Mouse (Mus musculus) mouse trophoblast stem cell (cell line): ENCODE measurements around the gene Tubb5.

Experiments
- in situ Hi-C, 2 experiments: fragments of 300-500 bp; cut with MseI, MboI; formaldehyde crosslinking; loops; 2 replicates in 1 of 2; 3 replicates in 1 of 2; pipeline ENCODE4 v1.15.1; 2025

Gene Tubb5

GRCm38 (mm10) chr17:35803858-35804399 is 34.2 kb downstream of the Tubb5 start:
- in situ Hi-C loops: no loop called here

- in situ Hi-C loops: no loop called here
Measured at GRCm38 (mm10) chr17:35803020-35803419, 35.1 kb downstream of the Tubb5 start.

DNA sequence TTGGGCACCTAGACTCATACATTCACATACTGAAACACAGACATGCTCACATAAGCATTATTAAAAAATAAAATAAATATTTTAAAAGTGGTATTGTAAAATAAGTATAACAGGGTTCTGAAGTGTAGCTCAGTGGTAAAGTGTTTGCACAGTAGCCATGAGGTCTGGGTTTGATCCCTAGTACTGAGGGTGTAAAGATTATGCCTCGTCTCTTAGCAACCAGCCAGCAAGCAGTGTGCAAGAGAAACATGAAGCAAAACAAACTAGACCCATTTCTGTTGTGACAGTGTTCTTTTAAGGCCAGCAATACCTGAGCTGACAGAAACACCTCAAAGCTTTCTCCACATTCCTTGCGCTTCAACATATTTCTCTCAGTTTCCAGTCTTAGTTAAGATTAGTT is 37.2 kb downstream of the Tubb5 start:
- in situ Hi-C loops: no loop called here

DNA sequence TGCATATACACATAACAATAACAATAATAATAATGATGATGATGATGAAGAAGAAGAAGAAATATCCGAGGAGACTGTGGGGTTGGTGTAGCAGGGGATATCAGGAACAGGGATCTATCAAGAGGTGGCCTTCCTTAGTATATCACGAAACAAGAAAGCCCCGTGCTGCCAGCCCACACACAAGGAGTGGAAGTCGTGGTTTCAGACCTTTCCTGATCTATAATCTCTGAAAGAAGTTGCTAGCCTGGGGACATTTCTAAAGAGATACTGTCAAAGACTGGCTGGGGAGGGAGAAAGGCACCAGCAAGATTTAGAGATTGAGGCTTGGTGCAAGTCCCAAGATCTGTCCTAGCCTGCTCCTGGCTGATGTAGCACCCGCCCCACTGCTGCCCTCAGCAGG is 41.3 kb downstream of the Tubb5 start:
- in situ Hi-C loops: no loop called here

DNA sequence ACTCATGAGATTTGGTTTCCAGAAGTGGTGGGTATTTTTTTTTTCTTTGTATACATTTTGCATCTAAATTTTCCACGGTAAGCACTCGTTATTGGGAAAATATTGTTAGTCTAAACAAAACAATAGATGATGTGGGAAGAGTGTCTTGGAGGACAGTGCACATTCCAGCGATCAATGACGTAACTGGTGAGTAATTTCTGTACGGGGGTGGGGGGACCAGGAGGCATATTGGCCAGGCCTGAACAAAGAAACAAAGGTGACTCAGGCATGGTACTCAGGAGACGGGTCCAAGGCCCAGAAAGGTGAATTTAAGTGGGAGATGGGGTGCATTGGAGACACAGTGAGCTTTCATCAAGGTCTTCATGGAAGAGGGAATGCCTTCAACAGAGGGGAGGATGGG is 42.5 kb downstream of the Tubb5 start:
- in situ Hi-C loops: no loop called here

- in situ Hi-C loops: no loop called here
Measured at GRCm38 (mm10) chr17:35795099-35795498, 43.0 kb downstream of the Tubb5 start.

DNA sequence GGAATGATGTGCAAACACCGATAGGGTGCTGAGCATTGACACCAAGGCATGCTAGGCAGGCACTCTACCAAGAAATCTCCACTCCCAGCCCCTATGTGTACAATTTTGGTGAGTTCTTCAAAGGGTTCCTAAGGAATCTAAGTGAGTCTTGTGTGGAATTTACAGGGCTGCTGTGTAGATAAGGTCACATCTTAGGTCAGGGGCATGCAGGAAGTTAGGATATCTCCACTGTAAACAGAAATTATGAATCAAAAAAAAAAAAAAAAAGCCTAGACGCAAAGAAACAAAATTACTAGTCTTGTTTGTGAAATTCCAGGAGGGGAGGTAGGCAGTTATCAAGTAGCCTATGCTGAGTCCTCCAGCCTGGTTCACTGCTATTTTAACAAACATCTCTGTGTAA is 45.3 kb downstream of the Tubb5 start:
- in situ Hi-C loops: no loop called here

GRCm38 (mm10) chr17:35790933-35791332 is 47.2 kb downstream of the Tubb5 start:
- in situ Hi-C loops: no loop called here

DNA sequence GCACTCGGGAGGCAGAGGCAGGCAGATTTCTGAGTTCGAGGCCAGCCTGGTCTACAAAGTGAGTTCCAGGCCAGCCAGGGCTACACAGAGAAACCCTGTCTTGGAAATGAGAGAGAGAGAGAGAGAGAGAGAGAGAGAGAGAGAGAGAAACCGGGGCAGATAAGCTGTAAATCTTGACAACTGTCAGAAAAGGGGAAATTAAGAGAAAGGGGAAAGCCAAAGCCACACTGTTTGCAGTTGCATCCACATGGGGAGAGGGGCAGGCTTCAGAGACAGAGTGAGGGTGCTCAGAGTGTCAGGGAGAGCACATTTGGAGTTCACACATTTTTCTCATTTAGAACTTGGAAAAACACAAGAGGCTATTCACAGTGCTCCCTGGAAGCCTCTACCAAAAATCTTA is 50.1 kb downstream of the Tubb5 start:
- in situ Hi-C loops: no loop called here

GRCm38 (mm10) chr17:35787493-35787892 is 50.6 kb downstream of the Tubb5 start:
- in situ Hi-C loops: no loop called here

DNA sequence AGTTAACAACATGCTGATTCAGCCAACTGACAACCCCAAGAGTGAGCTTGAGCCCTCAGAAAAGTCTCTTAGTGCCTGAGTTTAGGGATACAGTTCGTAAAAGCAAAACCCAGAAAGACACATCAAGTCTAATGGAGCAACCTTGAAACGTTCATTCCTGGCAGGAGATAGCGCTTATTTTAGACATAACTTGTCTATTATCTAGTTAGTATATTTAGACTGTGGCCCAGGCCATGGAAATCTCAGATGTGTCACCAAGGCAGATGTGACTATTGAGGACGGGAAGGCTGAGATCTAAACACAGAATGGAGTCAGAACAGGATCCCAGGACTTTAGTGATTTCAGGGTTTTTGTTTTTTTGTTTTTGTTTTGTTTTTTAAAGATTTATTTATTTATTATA is 53.0 kb downstream of the Tubb5 start:
- in situ Hi-C loops: no loop called here

DNA sequence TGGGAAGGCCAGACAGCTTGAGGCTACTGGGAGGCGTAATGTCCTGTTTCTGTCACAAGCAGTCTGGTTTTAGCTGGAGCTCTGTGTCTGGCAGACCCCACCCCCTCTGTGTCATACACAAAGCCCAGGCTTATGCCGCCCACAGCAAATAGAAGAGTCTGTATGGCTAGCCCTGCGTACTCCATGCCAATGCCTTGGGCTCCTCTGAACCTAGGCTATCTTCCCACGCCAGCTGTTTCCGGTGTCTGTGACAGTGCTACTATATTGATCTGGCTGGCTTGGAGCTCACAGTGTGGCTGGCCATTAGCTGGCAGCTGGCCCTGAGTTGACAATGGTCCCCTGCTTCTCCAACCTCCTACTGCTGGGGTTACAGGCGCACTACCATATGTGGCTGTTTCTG is 54.2 kb downstream of the Tubb5 start:
- in situ Hi-C loops: no loop called here
